Mouse (Mus musculus) E14TG2a.4 (cell line): ENCODE measurements at regions not wholly inside any gene's neighbourhood (a gene's known extent, or its start where the extent isn't known, plus 50 kb on each side); places are given as distances from the start of the nearest gene placed in this dataset.

Experiments
- H3K27me3 ChIP-seq: 2 replicates; pipeline ENCODE4 v1.6.1; 2014; ENCODE audit warnings: low read length, control low read depth; ENCODE audit not compliant: insufficient read depth
- H3K36me3 ChIP-seq: 2 replicates; pipeline ENCODE4 v1.6.1; 2014; ENCODE audit warnings: low read length, control low read depth; ENCODE audit not compliant: insufficient read depth
- H3K4me1 ChIP-seq: replicated peaks from 2 replicates; pipeline ENCODE4 v1.6.1; 2014; ENCODE audit warnings: low read depth, low read length, control low read depth
- H3K4me3 ChIP-seq: replicated peaks from 2 replicates; pipeline ENCODE4 v1.5.1; 2014; ENCODE audit warnings: mild to moderate bottlenecking, low read length
- H3K9me3 ChIP-seq: 2 replicates; pipeline ENCODE4 v1.6.1; 2014; ENCODE audit warnings: low read length, control low read depth
- CTCF ChIP-seq: conservative IDR thresholded peaks from 2 replicates; pipeline ENCODE4 v1.5.1; 2014; ENCODE audit warnings: low read length
- NANOG ChIP-seq: IDR thresholded peaks from 2 replicates; pipeline ENCODE4 v1.6.1; 2014; ENCODE audit warnings: borderline replicate concordance, low read length, mixed read lengths
- POU5F1 ChIP-seq: IDR thresholded peaks from 2 replicates; pipeline ENCODE4 v1.6.1; 2014; ENCODE audit warnings: low read length, borderline replicate concordance

GRCm38 (mm10) chr6:101501716-101502115 lies 124.0 kb upstream of the Pdzrn3 start:
- Histone ChIP-seq H3K27me3 (no peaks in the 10 kb centered on the region), H3K4me3 (no peak overlapping the region), H3K4me1 (no peaks in the 10 kb centered on the region), H3K9me3 (no peaks in the 10 kb centered on the region), H3K36me3 (no peaks in the 10 kb centered on the region)
- TF ChIP-seq POU5F1 = no peak
- TF ChIP-seq NANOG = no peak
- no peak for TF ChIP-seq CTCF

- H3K4me3 ChIP-seq = no peak overlapping the region
- no peaks in the 10 kb centered on the region for H3K4me1 ChIP-seq
- H3K36me3 ChIP-seq = no peaks in the 10 kb centered on the region
- no peaks in the 10 kb centered on the region for H3K9me3 ChIP-seq
- H3K27me3 ChIP-seq = no peaks in the 10 kb centered on the region
- TF ChIP-seq POU5F1 (no peak), NANOG (no peak), CTCF (no peak)
Measured at GRCm38 (mm10) chr6:101500202-101500601, 122.5 kb upstream of the Pdzrn3 start.

GRCm38 (mm10) chr6:101488466-101488865 lies 110.8 kb upstream of the Pdzrn3 start:
- Histone ChIP-seq H3K27me3 (no peaks in the 10 kb centered on the region), H3K4me1 (no peaks in the 10 kb centered on the region), H3K36me3 (no peaks in the 10 kb centered on the region), H3K9me3 (no peaks in the 10 kb centered on the region), H3K4me3 (no peak overlapping the region)
- TF ChIP-seq NANOG (no peak), POU5F1 (no peak), CTCF (no peak)

- Histone ChIP-seq H3K4me3 (no peak overlapping the region), H3K27me3 (no peaks in the 10 kb centered on the region), H3K36me3 (no peaks in the 10 kb centered on the region), H3K4me1 (no peaks in the 10 kb centered on the region), H3K9me3 (no peaks in the 10 kb centered on the region)
- no peak for TF ChIP-seq POU5F1
- no peak for TF ChIP-seq NANOG
- no peak for TF ChIP-seq CTCF
Measured at GRCm38 (mm10) chr6:101484526-101485287, 107.0 kb upstream of the Pdzrn3 start.

GRCm38 (mm10) chr6:101482635-101483465 lies 105.2 kb upstream of the Pdzrn3 start:
- TF ChIP-seq POU5F1 (no peak), CTCF (no peak), NANOG (no peak)

GRCm38 (mm10) chr6:101473956-101474355 lies 96.3 kb upstream of the Pdzrn3 start:
- no peaks in the 10 kb centered on the region for H3K36me3 ChIP-seq
- H3K4me1 ChIP-seq = no peaks in the 10 kb centered on the region
- no peaks in the 10 kb centered on the region for H3K9me3 ChIP-seq
- no peak overlapping the region for H3K4me3 ChIP-seq
- no peaks in the 10 kb centered on the region for H3K27me3 ChIP-seq
- no peak for TF ChIP-seq POU5F1
- no peak for TF ChIP-seq CTCF
- TF ChIP-seq NANOG = no peak

More at GRCm38 (mm10) chr6:101482635-101483465, 105.2 kb upstream of the Pdzrn3 start:
- Histone ChIP-seq H3K4me1 (no peaks in the 10 kb centered on the region), H3K9me3 (no peaks in the 10 kb centered on the region), H3K4me3 (no peak overlapping the region), H3K36me3 (no peaks in the 10 kb centered on the region), H3K27me3 (no peaks in the 10 kb centered on the region)

GRCm38 (mm10) chr6:101473257-101473925 lies 95.7 kb upstream of the Pdzrn3 start:
- no peaks in the 10 kb centered on the region for H3K36me3 ChIP-seq
- no peaks in the 10 kb centered on the region for H3K4me1 ChIP-seq
- no peaks in the 10 kb centered on the region for H3K27me3 ChIP-seq
- TF ChIP-seq CTCF = no peak
- no peak for TF ChIP-seq NANOG
- TF ChIP-seq POU5F1 = no peak
- no peak overlapping the region for H3K4me3 ChIP-seq
- H3K9me3 ChIP-seq = no peaks in the 10 kb centered on the region

GRCm38 (mm10) chr6:101464910-101465309 lies 87.2 kb upstream of the Pdzrn3 start:
- no peaks in the 10 kb centered on the region for H3K9me3 ChIP-seq
- TF ChIP-seq CTCF (no peak), POU5F1 (no peak), NANOG (no peak)
- H3K4me1 ChIP-seq = no peaks in the 10 kb centered on the region
- no peaks in the 10 kb centered on the region for H3K27me3 ChIP-seq
- H3K36me3 ChIP-seq = no peaks in the 10 kb centered on the region
- H3K4me3 ChIP-seq = no peak overlapping the region
